Mouse (Mus musculus): ENCODE results near the gene Tmbim1.

The Tmbim1 gene

DNA sequence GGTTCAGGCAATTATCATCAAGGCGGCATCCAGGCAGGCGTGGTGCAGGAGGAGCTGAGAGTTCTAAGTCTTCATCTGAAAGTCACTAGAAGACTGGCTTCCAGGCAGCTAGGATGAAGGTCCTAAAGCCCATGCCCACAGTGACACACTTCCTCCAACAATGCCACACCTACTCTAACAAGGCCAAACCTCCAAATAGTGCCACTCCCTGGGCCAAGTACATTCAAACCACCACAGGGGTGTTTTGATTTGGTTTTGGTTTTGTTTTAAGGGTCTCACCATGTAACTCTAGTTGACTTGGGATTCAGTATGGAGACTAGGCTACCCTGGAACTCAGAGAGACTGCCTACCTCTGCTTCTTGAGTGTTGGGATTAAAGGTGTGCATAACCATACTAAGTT lies at the start of gene Tmbim1:
Gene Tmbim1 (minus strand): TSS at position 101 of the 400 bp plus-strand sequence.
- POLR2A ChIA-PET = interaction anchor here in 3 of 4 experiments (0.6 to 11.8 kb wide), 16 partner anchors 10 to 93 kb away, joined by 3 to 121 read pairs (median 4); partner anchors contain the start of genes Aamp (in 2 of the 3) and Pnkd (in 2 of the 3)
- CTCF ChIA-PET = no interaction called here

- POLR2A ChIA-PET = interaction anchor here in 3 of 4 experiments (0.7 to 2.6 kb wide), 11 partner anchors 8 to 242 kb away, joined by 3 to 7 read pairs (median 4); partner anchors contain the start of gene Catip (in 2 of the 3)
- CTCF ChIA-PET = interaction anchor here in 2 of 4 experiments (0.6 to 1.0 kb wide), 2 partner anchors 44 to 76 kb away, joined by 3 to 5 read pairs; no protein-coding TSS in a partner anchor
Measured at GRCm38 (mm10) chr1:74353453-74354229, 48.2 kb upstream of the Tmbim1 start.

GRCm38 (mm10) chr1:74352532-74353096 lies 47.2 kb upstream of the Tmbim1 start:
- ChIA-PET CTCF (interaction anchor here in 2 of 4 experiments (0.6 to 1.2 kb wide), 2 partner anchors 9 to 75 kb away, joined by 3 to 5 read pairs; partner anchors contain the start of gene Catip (in 1 of the 2)), POLR2A (interaction anchor here in 2 of 4 experiments (1.2 to 1.4 kb wide), 2 partner anchors 9 to 146 kb away, joined by 3 to 4 read pairs; partner anchors contain the start of gene Catip (in 1 of the 2))

GRCm38 (mm10) chr1:74351185-74351769 lies 45.9 kb upstream of the Tmbim1 start:
- CTCF ChIA-PET = interaction anchor here in 2 of 4 experiments (0.5 to 1.3 kb wide), 3 partner anchors 11 to 168 kb away, joined by 3 to 11 read pairs (median 4); partner anchors contain the start of gene Catip (in 1 of the 2)
- POLR2A ChIA-PET = interaction anchor here in 3 of 4 experiments (0.7 to 1.5 kb wide), 5 partner anchors 12 to 490 kb away, joined by 3 to 7 read pairs (median 4); no protein-coding TSS in a partner anchor

DNA sequence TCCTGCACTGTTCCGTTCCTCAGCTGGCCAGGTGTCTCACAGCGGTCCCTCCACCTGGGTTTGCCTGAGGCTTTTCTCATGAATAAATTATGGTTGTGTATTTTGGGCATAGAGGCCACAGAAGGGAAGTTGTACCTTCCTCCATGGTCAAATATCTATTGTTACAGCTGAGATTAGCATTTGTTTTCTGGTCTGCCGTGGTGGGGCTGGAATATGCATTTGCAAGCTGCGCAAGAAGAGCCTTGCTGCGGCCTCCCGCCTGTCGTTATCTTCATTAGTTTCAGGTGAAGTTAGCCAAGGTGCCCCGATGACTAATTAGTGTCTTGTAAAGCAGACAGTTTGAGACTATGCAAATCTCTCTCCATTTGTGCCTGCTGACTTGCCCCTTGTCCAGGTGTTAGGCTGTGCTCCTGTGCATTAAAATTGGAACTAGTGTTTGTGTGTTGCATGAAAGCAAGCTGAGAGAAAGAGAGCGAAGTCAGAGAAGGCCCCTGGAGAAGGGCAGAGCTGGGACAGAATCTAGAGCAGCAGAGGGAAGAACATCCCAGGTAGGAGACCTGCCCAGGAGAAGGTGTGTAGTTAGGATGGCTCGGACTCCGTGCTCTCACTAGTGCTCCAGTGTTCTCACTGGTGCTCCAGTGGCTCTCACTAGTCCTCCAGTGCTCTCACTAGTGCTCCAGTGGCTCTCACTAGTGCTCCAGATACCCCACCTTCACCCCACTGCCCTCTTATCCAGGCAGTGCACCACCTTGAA lies 38.9 kb upstream of the Tmbim1 start:
- ChIA-PET CTCF (interaction anchor here in 1 of 4 experiments (1.1 kb wide), 1 partner anchor 1404 kb away, joined by 4 read pairs; no protein-coding TSS in a partner anchor), POLR2A (interaction anchor here in 2 of 4 experiments (0.9 to 1.8 kb wide), 6 partner anchors 9 to 138 kb away, joined by 3 to 8 read pairs (median 5); no protein-coding TSS in a partner anchor)

GRCm38 (mm10) chr1:74343161-74343560 lies 37.7 kb upstream of the Tmbim1 start:
- ChIA-PET POLR2A (interaction anchor here in 1 of 4 experiments (3.0 kb wide), 1 partner anchor 10 kb away, joined by 13 read pairs; no protein-coding TSS in a partner anchor), CTCF (no interaction called here)

DNA sequence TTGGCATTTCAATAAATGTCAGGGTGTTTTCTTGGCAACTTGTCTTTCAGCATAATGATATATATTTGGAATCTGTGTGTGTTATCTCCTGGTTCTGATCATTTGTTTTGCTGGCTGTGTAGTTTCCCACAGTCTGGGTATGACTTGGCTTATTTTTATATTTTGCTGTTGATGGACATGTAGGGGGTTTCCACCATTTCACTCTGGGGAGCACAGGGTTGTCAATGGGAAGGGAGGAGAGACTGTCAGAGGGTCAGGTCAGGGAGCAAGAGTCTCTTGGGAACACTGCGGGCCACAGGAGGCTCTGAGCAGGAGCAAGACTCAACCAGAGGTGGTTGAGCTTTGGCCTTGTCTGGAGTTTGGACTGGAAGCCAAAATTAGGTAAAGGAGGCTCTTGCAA lies 36.9 kb upstream of the Tmbim1 start:
- POLR2A ChIA-PET = interaction anchor here in 2 of 4 experiments (1.4 to 3.0 kb wide), 2 partner anchors 10 to 20 kb away, joined by 4 to 13 read pairs; partner anchors contain the start of gene Catip (in 1 of the 2)
- CTCF ChIA-PET = no interaction called here

DNA sequence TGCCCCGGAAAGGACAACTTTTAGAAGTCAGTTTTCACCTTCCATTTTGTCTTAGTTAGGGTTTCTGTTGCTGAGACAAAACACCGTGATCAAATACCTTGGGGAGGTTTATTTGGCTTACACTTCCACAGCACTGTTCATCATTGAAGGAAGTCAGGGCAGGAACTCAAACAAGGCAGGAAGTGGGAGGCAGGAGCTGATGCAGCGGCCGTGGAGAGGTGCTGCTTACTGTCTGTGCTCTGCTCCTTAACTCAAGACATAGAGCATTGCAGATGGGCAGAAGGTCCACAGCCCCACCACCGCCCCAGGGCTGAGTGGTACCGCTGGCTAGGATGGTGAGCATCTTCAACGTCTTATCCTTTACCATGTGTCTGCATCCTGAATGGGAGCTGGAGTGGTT lies 36.5 kb upstream of the Tmbim1 start:
- CTCF ChIA-PET = interaction anchor here in 1 of 4 experiments (0.6 kb wide), 2 partner anchors 118 to 1110 kb away, joined by 3 read pairs; no protein-coding TSS in a partner anchor
- POLR2A ChIA-PET = interaction anchor here in 2 of 4 experiments (0.5 to 3.0 kb wide), 5 partner anchors 9 to 82 kb away, joined by 3 to 13 read pairs (median 3); partner anchors contain the start of gene Catip (in 1 of the 2)

DNA sequence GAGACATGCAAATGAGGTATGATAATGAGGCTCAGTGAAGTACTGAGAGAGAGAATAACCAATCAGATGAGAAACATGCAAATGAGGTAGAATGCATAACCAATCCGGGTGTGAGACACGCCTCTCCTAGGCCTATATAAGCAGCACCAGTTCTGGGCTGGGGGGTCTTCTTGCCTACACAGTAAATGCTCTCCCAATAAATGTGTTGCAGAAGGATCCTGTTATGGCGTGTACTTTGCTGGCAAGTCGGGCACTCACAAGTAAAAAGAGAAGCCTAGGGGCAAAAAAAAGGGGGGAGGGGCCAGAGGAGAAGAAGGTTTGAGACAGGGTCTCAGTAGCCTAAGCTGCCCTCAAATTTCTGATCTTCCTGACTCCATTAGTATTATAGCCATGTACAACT lies 35.6 kb upstream of the Tmbim1 start:
- POLR2A ChIA-PET = interaction anchor here in 2 of 4 experiments (1.0 to 3.0 kb wide), 6 partner anchors 8 to 56 kb away, joined by 3 to 13 read pairs (median 3); partner anchors contain the start of genes Aamp (in 1 of the 2), Catip (in 1 of the 2) and Pnkd (in 1 of the 2)
- CTCF ChIA-PET = interaction anchor here in 1 of 4 experiments (0.6 kb wide), 1 partner anchor 1111 kb away, joined by 3 read pairs; no protein-coding TSS in a partner anchor

GRCm38 (mm10) chr1:74340361-74340764 lies 34.9 kb upstream of the Tmbim1 start:
- CTCF ChIA-PET = no interaction called here
- POLR2A ChIA-PET = interaction anchor here in 2 of 4 experiments (1.1 to 1.4 kb wide), 5 partner anchors 20 to 56 kb away, joined by 3 to 4 read pairs (median 3); partner anchors contain the start of genes Aamp (in 1 of the 2) and Pnkd (in 1 of the 2)

DNA sequence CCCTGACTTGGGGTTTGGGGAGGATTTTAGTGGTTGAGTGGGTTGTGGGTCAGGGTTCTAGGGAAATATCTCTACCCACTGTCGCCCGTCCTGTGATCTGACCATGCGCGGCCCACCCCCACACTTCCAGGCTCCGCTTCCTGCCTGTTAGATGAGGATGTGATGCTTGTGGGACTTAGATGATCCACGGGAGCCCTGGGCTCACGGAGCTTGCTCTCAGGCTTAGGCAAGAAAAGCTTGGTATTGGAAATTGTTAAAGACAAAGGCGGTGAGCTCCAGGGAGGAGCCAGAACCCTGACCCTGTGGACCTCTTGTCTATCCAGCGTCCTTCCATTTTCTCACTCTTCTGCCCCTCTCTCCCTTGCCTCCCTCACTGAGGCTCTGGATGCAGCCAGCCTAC lies 34.5 kb upstream of the Tmbim1 start:
- POLR2A ChIA-PET = interaction anchor here in 2 of 4 experiments (1.1 to 1.4 kb wide), 4 partner anchors 21 to 58 kb away, joined by 3 to 5 read pairs (median 4); partner anchors contain the start of genes Aamp (in 1 of the 2) and Pnkd (in 1 of the 2)
- CTCF ChIA-PET = interaction anchor here in 1 of 4 experiments (0.6 kb wide), 1 partner anchor 26 kb away, joined by 4 read pairs; no protein-coding TSS in a partner anchor

GRCm38 (mm10) chr1:74338626-74339025 lies 33.2 kb upstream of the Tmbim1 start:
- ChIA-PET POLR2A (interaction anchor here in 3 of 4 experiments (0.6 to 1.3 kb wide), 13 partner anchors 12 to 1548 kb away, joined by 3 to 6 read pairs (median 3); partner anchors contain the start of genes Aamp (in 1 of the 3) and Pnkd (in 1 of the 3)), CTCF (interaction anchor here in 1 of 4 experiments (0.7 to 2.1 kb wide), 3 partner anchors 9 to 486 kb away, joined by 3 to 7 read pairs (median 3); partner anchors contain the start of gene Catip)

- POLR2A ChIA-PET = interaction anchor here in 3 of 4 experiments (0.6 to 1.8 kb wide), 15 partner anchors 10 to 93 kb away, joined by 3 to 6 read pairs (median 3); partner anchors contain the start of genes Aamp (in 2 of the 3) and Pnkd (in 2 of the 3)
- CTCF ChIA-PET = interaction anchor here in 1 of 4 experiments (0.6 to 2.1 kb wide), 3 partner anchors 24 to 139 kb away, joined by 3 to 7 read pairs (median 3); partner anchors contain the start of gene Catip
Measured at GRCm38 (mm10) chr1:74338013-74338412, 32.6 kb upstream of the Tmbim1 start.

GRCm38 (mm10) chr1:74337241-74337771 lies 31.9 kb upstream of the Tmbim1 start:
- ChIA-PET CTCF (interaction anchor here in 1 of 4 experiments (0.6 to 2.1 kb wide), 3 partner anchors 25 to 138 kb away, joined by 3 to 7 read pairs (median 3); partner anchors contain the start of gene Catip), POLR2A (interaction anchor here in 3 of 4 experiments (0.6 to 1.8 kb wide), 15 partner anchors 9 to 92 kb away, joined by 3 to 7 read pairs (median 3); partner anchors contain the start of genes Aamp (in 1 of the 3) and Pnkd (in 1 of the 3))

GRCm38 (mm10) chr1:74335436-74336170 lies 30.2 kb upstream of the Tmbim1 start:
- POLR2A ChIA-PET = interaction anchor here (0.5 to 2.6 kb wide), 14 partner anchors 9 to 1946 kb away, joined by 3 to 6 read pairs (median 3); partner anchors contain the start of genes Aamp (in 2 of the 4), Pnkd (in 2 of the 4) and Catip (in 1 of the 4)
- CTCF ChIA-PET = interaction anchor here in 2 of 4 experiments (0.6 to 0.9 kb wide), 2 partner anchors 26 to 982 kb away, joined by 3 to 6 read pairs; partner anchors contain the start of gene Catip (in 1 of the 2)

Measured in embryonic stem cell, embryonic (primary cell).